Mouse (Mus musculus): ENCODE measurements at regions not wholly inside any gene's neighbourhood (a gene's known extent, or its start where the extent isn't known, plus 50 kb on each side); places are given as distances from the start of the nearest gene placed in this dataset.

DNA sequence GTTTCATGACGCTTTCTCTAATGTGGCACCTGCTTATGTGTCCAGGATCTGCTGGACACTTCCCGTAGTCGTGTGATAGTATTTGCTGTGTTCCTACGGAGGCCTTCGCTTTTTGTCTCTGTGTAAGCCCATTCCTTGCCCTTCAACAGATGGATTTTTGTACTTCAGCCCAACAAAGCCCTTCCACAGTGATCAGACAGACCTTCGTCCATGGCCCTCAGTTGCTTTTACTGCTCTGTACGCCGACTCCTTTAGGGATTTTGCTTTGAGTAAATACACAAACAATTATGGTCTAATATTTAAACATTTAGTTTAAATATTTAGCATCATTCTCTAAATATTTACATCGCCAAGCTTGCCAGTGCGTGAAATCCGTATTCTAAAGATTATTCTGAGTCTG lies 95.6 kb upstream of the Kit start:
- Histone ChIP-seq H3K36me3 (ENCODE audit: control insufficient read depth in 1 of 2, insufficient read depth in 2 of 2, low read length in 2 of 2) (no peaks in the 10 kb centered on the region; a peak in 1 of 4 replicates), H3K4me3 (ENCODE audit: control insufficient read depth in 1 of 2, insufficient read depth in 1 of 2, low read depth in 2 of 2, low read length in 2 of 2) (no peak overlapping the region), H3K9ac (ENCODE audit: control insufficient read depth, low read depth, low read length, poor library complexity, severe bottlenecking) (no peak overlapping the region), H3K27ac (ENCODE audit: control insufficient read depth, low read depth, low read length) (no peak overlapping the region), H3K9me3 (replicated peaks; ENCODE audit: insufficient read depth, low read length) (no peaks in the 10 kb centered on the region), H3K27me3 (ENCODE audit: control insufficient read depth in 1 of 2, insufficient read depth in 2 of 2, low read length in 2 of 2) (no peaks in the 10 kb centered on the region), H3K4me1 (ENCODE audit: control insufficient read depth in 1 of 2, insufficient read depth in 2 of 2, low read length in 2 of 2) (peaks cover 0 to 10% of the 10 kb centered on the region in 2 experiments; a peak in 2 of 4 replicates), H3K79me2 (ENCODE audit: control insufficient read depth, insufficient read depth, low read length, poor library complexity) (no peaks in the 10 kb centered on the region)
- no peak for DNase-seq (ENCODE audit: low read depth, low spot score)
- TF ChIP-seq RAD21 (IDR thresholded peaks at IDR 0.05; ENCODE audit: low read depth, low read length) = no peak

DNA sequence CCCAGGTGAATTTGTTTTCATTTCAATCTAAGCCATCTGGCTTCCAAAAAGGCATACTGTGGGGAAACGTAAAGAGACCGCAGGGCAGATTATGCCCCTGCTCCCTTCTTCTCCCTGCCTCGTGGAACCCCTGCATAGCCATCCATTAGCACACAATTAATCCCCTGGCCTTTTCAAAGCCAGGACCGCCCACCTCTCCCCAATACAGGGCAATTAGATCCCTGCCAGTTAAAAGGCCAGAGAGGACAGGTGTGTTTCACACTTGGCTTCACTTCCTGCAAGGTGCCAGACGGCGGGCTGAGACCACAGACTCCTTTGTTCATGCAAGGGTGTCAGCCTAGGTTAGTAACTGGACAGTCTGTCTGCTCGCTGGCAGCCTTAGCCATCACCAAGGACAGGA lies 93.1 kb upstream of the Kit start:
- no peaks in the 10 kb centered on the region; a peak in 1 of 4 replicates for H3K36me3 ChIP-seq (ENCODE audit: control insufficient read depth in 1 of 2, insufficient read depth in 2 of 2, low read length in 2 of 2)
- H3K9me3 ChIP-seq (replicated peaks; ENCODE audit: insufficient read depth, low read length) = no peaks in the 10 kb centered on the region
- no peaks in the 10 kb centered on the region for H3K27me3 ChIP-seq (ENCODE audit: control insufficient read depth in 1 of 2, insufficient read depth in 2 of 2, low read length in 2 of 2)
- no peak overlapping the region for H3K4me3 ChIP-seq (ENCODE audit: control insufficient read depth in 1 of 2, insufficient read depth in 1 of 2, low read depth in 2 of 2, low read length in 2 of 2)
- DNase-seq (ENCODE audit: low read depth, low spot score) = no peak
- H3K4me1 ChIP-seq (ENCODE audit: control insufficient read depth in 1 of 2, insufficient read depth in 2 of 2, low read length in 2 of 2) = peaks cover 0 to 10% of the 10 kb centered on the region in 2 experiments; a peak in 2 of 4 replicates
- H3K27ac ChIP-seq (ENCODE audit: control insufficient read depth, low read depth, low read length) = no peak overlapping the region
- H3K79me2 ChIP-seq (ENCODE audit: control insufficient read depth, insufficient read depth, low read length, poor library complexity) = no peaks in the 10 kb centered on the region
- TF ChIP-seq TAL1 (IDR thresholded peaks at IDR 0.05; ENCODE audit: low read length) (no peak), CTCF (IDR thresholded peaks at IDR 0.05 in 2 of 3, conservative IDR thresholded peaks at IDR 0.05 in 1 of 3; ENCODE audit: control insufficient read depth in 1 of 3, insufficient read depth in 1 of 3, low read depth in 2 of 3, low read length in 3 of 3, poor library complexity in 1 of 3, severe bottlenecking in 1 of 3) (no peak), MAZ (IDR thresholded peaks at IDR 0.05; ENCODE audit: low read depth, low read length) (no peak), NELFE (IDR thresholded peaks at IDR 0.05; ENCODE audit: low read depth, low read length) (no peak), ZNF384 (IDR thresholded peaks at IDR 0.05; ENCODE audit: low read depth, low read length) (no peak), SIN3A (IDR thresholded peaks at IDR 0.05; ENCODE audit: low read length) (no peak), MAFK (IDR thresholded peaks at IDR 0.05; ENCODE audit: borderline replicate concordance, low read depth, low read length) (no peak), MYB (IDR thresholded peaks at IDR 0.05; ENCODE audit: low read depth, low read length) (no peak), RCOR1 (IDR thresholded peaks at IDR 0.05; ENCODE audit: low read depth, low read length) (no peak), CHD1 (IDR thresholded peaks at IDR 0.05; ENCODE audit: low read depth, low read length) (no peak), GABPA (IDR thresholded peaks at IDR 0.05; ENCODE audit: low read depth, low read length) (no peak), ZKSCAN1 (IDR thresholded peaks at IDR 0.05; ENCODE audit: low read depth, low read length) (no peak), ELF1 (IDR thresholded peaks at IDR 0.05; ENCODE audit: low read depth, low read length) (no peak), BHLHE40 (IDR thresholded peaks at IDR 0.05; ENCODE audit: borderline replicate concordance, low read depth, low read length) (no peak), POLR2A (IDR thresholded peaks at IDR 0.05; ENCODE audit: control insufficient read depth in 1 of 2, insufficient read depth in 1 of 2, low read depth in 1 of 2, low read length in 2 of 2, poor library complexity in 1 of 2) (no peak), HCFC1 (IDR thresholded peaks at IDR 0.05; ENCODE audit: low read depth, low read length) (no peak), MXI1 (IDR thresholded peaks at IDR 0.05; ENCODE audit: low read depth, low read length) (no peak), MYC (IDR thresholded peaks at IDR 0.05; ENCODE audit: low read depth, low read length) (no peak), MAX (IDR thresholded peaks at IDR 0.05; ENCODE audit: low read length) (no peak), USF2 (IDR thresholded peaks at IDR 0.05; ENCODE audit: borderline replicate concordance in 1 of 2, insufficient read depth in 1 of 2, low read depth in 1 of 2, low read length in 2 of 2) (no peak)
- H3K9ac ChIP-seq (ENCODE audit: control insufficient read depth, low read depth, low read length, poor library complexity, severe bottlenecking) = no peak overlapping the region

Data from MEL (cell line).